Mouse (Mus musculus): ENCODE measurements around the gene Efhd1. TPM values are rescaled to one million over a fixed set of nuclear protein-coding genes. Genes with fewer than 3 reads are reported as not detected.

Efhd1 gene
- total RNA-seq, 2 experiments from 2014 or later = 16.3 to 17.2 TPM

Other genes starting within 250 kb of the Efhd1 start
- gene Alppl2, start 174.4 kb upstream of the Efhd1 start, total RNA-seq (2021) = not detected
- not detected for gene Alpi, start 162.8 kb upstream of the Efhd1 start, total RNA-seq (2021)
- not detected for gene Akp3, start 139.4 kb upstream of the Efhd1 start, total RNA-seq (2021)
- 1 to 10 TPM; 1.4 to 3.6 TPM for gene Ecel1, start 107.8 kb upstream of the Efhd1 start, total RNA-seq (2021)
- under 1 TPM; 0.34 to 0.42 TPM for gene Prss56, start 81.0 kb upstream of the Efhd1 start, total RNA-seq (2021)
- not detected for gene Chrnd, start 73.8 kb upstream of the Efhd1 start, total RNA-seq (2021)
- gene Chrng, start 59.7 kb upstream of the Efhd1 start, total RNA-seq (2021) = not detected
- gene Eif4e2, start 50.4 kb upstream of the Efhd1 start, total RNA-seq (2021) = 10 to 100 TPM; 59.6 to 66.5 TPM
- 100 to 1,000 TPM in 1 of 2 experiments, 10 to 100 TPM in 1; 96.8 to 112 TPM for gene Gigyf2, start 62.6 kb downstream of the Efhd1 start, total RNA-seq (2021)
- 1 to 10 TPM; 1.3 to 1.4 TPM for gene Kcnj13, start 130.4 kb downstream of the Efhd1 start, total RNA-seq (2021)
- gene Snorc, start 205.9 kb downstream of the Efhd1 start, total RNA-seq (2021) = not detected
- gene Neu2, start 245.5 kb downstream of the Efhd1 start, total RNA-seq (2021) = under 1 TPM; 0.71 to 0.80 TPM